In the genomic region with DNA sequence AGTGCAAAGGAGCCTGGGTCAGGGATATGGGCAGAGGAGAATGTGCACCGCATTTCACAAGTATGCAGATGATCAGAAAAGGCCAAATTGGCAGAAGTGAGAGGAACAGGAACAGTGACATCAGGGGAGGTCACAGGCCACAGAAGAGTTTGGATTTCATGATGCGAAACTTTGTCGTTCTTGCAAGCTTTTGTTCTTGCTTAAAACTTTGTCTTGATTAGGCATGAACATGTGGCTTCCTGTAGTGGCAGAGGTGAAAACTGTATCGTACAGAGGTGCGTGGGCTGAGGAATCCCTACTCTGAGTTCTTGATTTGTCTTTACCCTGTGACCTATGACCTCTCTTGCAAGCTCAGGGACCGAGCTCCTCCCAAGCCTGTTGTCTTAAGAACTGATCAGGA, we compare ENCODE assay signal across 21 mouse cellular contexts. TPM values are rescaled to one million over a fixed set of nuclear protein-coding genes. Genes with fewer than 3 reads are reported as not detected.
DNase-seq lines count a peak whose midpoint lies in the region; ATAC-seq and TF ChIP-seq lines count a peak whose summit lies in the region.
"Had no signal": no experiment of that assay in that cellular context is flagged by ENCODE, and none has a peak within 500 bp of the region (broad histone marks: within the 10 kb centered on the region; RNA-seq: fewer than 3 reads in every experiment).

No protein-coding gene starts in this region.

- no peak for TF ChIP-seq EP300 in lung, postnatal 0 days (IDR thresholded peaks at IDR 0.05)

- no peaks in the 10 kb centered on the region for H3K27me3 ChIP-seq in lung, postnatal 0 days (replicated peaks; ENCODE audit: insufficient read depth, low read length)
- H3K27me3 ChIP-seq in forebrain, embryonic 16.5 days (replicated peaks; ENCODE audit: control insufficient read depth, insufficient read depth, low read length), result no peaks in the 10 kb centered on the region
- H3K27me3 ChIP-seq: hindbrain, embryonic 15.5 days; neural tube, embryonic 13.5 days had no signal

- no peak for TF ChIP-seq CTCF in lung, postnatal 0 days (IDR thresholded peaks at IDR 0.05)

- DNase-seq in lung, postnatal 0 days (ENCODE audit: low spot score), result peak; percentile 17
- no peak for DNase-seq in lung, postnatal 14 days
- DNase-seq in naive thymus-derived CD4-positive, alpha-beta T cell, adult 2 months (ENCODE audit: low read depth), result peak; percentile 70
- no peak for DNase-seq in cerebellum, adult 11 months
- DNase-seq: B cell, adult 2 months; cerebellum, adult 18-20 months; heart, postnatal 14 days; kidney, adult 11 months; kidney, postnatal 10 days; right cerebral cortex, postnatal 25 days had no signal

- no peaks in the 10 kb centered on the region for H3K4me1 ChIP-seq in lung, postnatal 0 days (ENCODE audit: insufficient read depth, low read depth, low read length)
- H3K4me1 ChIP-seq in forebrain, embryonic 16.5 days (replicated peaks; ENCODE audit: control insufficient read depth, insufficient read depth, low read length), result no peaks in the 10 kb centered on the region
- H3K4me1 ChIP-seq: hindbrain, embryonic 15.5 days had no signal

- no peak overlapping the region for H3K9ac ChIP-seq in lung, postnatal 0 days (replicated peaks; ENCODE audit: low read depth)
- no peak overlapping the region for H3K9ac ChIP-seq in forebrain, embryonic 16.5 days (replicated peaks; ENCODE audit: low read depth, low read length)
- H3K9ac ChIP-seq: hindbrain, embryonic 15.5 days; liver, embryonic 14.5 days; neural tube, embryonic 13.5 days had no signal

- H3K4me2 ChIP-seq in lung, postnatal 0 days (replicated peaks; ENCODE audit: low read depth, low read length), result no peak overlapping the region
- no peak overlapping the region for H3K4me2 ChIP-seq in forebrain, embryonic 16.5 days (ENCODE audit: low read length)
- H3K4me2 ChIP-seq: hindbrain, embryonic 15.5 days; neural tube, embryonic 13.5 days had no signal

- 77% methylated on average over 6 of the region's 6 CpGs for WGBS in lung, postnatal 0 days
- 89% methylated on average over 6 of the region's 6 CpGs for WGBS in forebrain, embryonic 16.5 days

- no peaks in the 10 kb centered on the region for H3K9me3 ChIP-seq in lung, postnatal 0 days (ENCODE audit: low read length)
- 0 out of 2 replicates have a peak, but pooled peaks cover 2% of the 10 kb centered on the region for H3K9me3 ChIP-seq in forebrain, embryonic 16.5 days (ENCODE audit: control insufficient read depth, low read length)
- H3K9me3 ChIP-seq: hindbrain, embryonic 15.5 days; limb, embryonic 10.5 days; neural tube, embryonic 13.5 days had no signal

- H3K4me3 ChIP-seq in lung, postnatal 0 days (ENCODE audit: low read depth, low read length), result no peak overlapping the region
- H3K4me3 ChIP-seq in forebrain, embryonic 16.5 days (replicated peaks; ENCODE audit: low read length), result no peak overlapping the region
- H3K4me3 ChIP-seq: erythroblast, embryonic 14.5 days; heart, embryonic 10.5 days; hindbrain, embryonic 15.5 days; layer of hippocampus, adult 2 months; limb, embryonic 10.5 days; neural tube, embryonic 13.5 days had no signal

- no peak overlapping the region for H3K27ac ChIP-seq in lung, postnatal 0 days (ENCODE audit: low read length)
- H3K27ac ChIP-seq in forebrain, embryonic 16.5 days (ENCODE audit: low read length), result no peak overlapping the region
- H3K27ac ChIP-seq: heart, embryonic 10.5 days; hindbrain, embryonic 15.5 days; layer of hippocampus, adult 2 months; limb, embryonic 10.5 days; liver, embryonic 14.5 days; neural tube, embryonic 13.5 days had no signal

- peak; percentile 19; the same call in 1 of the 2 replicates for ATAC-seq in lung, postnatal 0 days
- peak; percentile 57 for ATAC-seq in CD4-positive, CD25-positive, alpha-beta regulatory T cell, adult 4 months
- ATAC-seq in granulocyte monocyte progenitor cell, adult 5-6 weeks (replicated peaks; ENCODE audit: poor library complexity, severe bottlenecking), result peak; percentile 18
- ATAC-seq in forebrain, embryonic 16.5 days, result no peak
- ATAC-seq: forebrain, embryonic 14.5 days had no signal

- H3K36me3 ChIP-seq in lung, postnatal 0 days (ENCODE audit: insufficient read depth, low read length), result no peaks in the 10 kb centered on the region
- no peaks in the 10 kb centered on the region for H3K36me3 ChIP-seq in forebrain, embryonic 16.5 days (ENCODE audit: control insufficient read depth, insufficient read depth)
- H3K36me3 ChIP-seq: heart, embryonic 10.5 days; hindbrain, embryonic 15.5 days; limb, embryonic 10.5 days; neural tube, embryonic 13.5 days had no signal

RNA-seq across cellular contexts. Expression of gene Mdm1, which starts 45.4 kb away (rescaled TPM):
- 13.6 and 16.4 TPM in 2 replicates for polyA plus RNA-seq in lung, postnatal 0 days (2015; fragmentation: Nextera tagmentation; extraction: Ambion mirVana)
- 1 to 10 TPM; 7.6 to 7.8 TPM for polyA plus RNA-seq in CD4-positive, CD25-positive, alpha-beta regulatory T cell, adult 4 months (2017; shearing (Covaris generic))
- 11.8 and 13.8 TPM in 2 replicates for total RNA-seq in granulocyte monocyte progenitor cell, adult 5-6 weeks (2014; fragmentation: Nextera tagmentation)
- total RNA-seq in granulocyte monocyte progenitor cell, adult 5-6 weeks (2017), result 33.8 and 47.5 TPM in 2 replicates
- polyA plus RNA-seq in forebrain, embryonic 16.5 days (2015; fragmentation: Nextera tagmentation; extraction: Ambion mirVana), result 32.7 and 36.8 TPM in 2 replicates

Comparison
In these comparisons a context has a peak if more than half of its experiments do, and no peak if none do; other contexts are left out.
1. DNase-seq: peak in lung, postnatal 0 days (single experiment) and naive thymus-derived CD4-positive, alpha-beta T cell, adult 2 months (single experiment); none in lung, postnatal 14 days (single experiment) and cerebellum, adult 11 months (single experiment).